Mouse (Mus musculus) left cerebral cortex, adult 8-10 months (tissue): Measurements from ENCODE around the gene Batf. TPM values are rescaled to one million over a fixed set of nuclear protein-coding genes. Genes with fewer than 3 reads are reported as not detected.
"Not testable (repeated sequence)": the region's sequence is repeated elsewhere in the genome, so short reads cannot be mapped to it uniquely, and the experiment has no call there.

Experiments used
- DNase-seq, 2 experiments: peaks; one replicate each; pipeline ENCODE4 v3.0.0; 2022; ENCODE audit warnings: low spot score in 2 of 2
- total RNA-seq, 4 experiments: library from RNA; stranded (reverse); gene quantifications; 2 replicates each; pipeline ENCODE4 v1.2.4; 2022

Batf gene
- total RNA-seq, 4 experiments from 2014 or later = 0.52 to 0.84 (median 0.59) TPM; not detected in 1

DNA sequence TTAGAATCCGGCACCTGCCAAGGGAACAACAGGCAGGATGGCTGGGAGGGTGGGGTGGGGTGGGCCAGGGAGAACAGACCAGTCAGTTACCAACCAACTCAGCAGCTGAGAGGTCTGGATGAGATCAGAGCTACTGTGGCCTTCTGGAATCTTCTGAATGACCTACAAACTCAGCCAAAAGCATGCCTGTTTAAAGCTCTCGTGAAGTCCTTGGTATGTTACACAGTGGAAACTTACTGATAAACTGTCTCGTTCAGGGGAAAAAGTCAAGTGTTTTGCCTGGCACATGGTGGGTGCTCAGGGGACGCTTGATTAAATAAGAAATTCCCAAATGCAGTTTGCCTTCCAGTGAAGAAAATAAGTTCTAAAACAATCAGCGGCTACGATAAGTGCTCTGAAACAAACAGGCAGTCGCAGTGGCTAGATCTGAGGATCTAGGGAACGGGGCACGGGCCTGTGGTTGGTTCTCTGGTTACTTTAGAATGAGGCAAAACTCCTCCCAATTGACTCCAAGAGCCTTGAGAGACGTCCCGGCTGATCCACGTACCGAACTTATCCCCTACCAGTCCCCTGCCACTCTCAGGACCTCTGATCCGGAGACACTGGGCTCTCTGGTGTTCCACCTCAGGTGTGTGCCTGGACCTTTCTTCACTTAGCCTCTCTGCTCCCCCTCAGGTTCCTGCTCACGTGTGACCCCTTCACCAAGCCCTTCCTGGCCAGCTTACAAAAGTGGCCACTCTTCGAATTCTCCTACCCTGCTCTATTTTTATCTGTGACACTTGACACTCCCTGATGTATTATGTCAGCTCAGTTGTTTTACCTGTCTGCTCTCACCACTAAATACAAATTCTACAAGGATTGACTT, 1.8 kb upstream of the Batf start:
- no peak for DNase-seq

DNA sequence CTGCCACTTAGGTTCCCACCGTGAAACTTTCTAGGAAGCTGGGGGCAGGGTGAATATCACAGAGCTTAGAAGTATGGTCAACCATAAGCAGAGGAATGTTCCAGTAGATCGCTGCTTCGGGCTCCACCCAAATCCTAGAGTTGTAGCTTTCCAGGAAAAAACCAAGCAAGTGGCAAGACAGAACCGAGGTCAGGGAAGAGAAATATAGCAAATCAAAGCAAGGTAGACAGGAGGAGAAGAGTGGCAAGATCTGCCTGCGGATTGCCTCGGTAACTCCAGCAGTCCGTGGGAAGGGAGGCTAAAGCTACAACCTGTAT, 706 bp downstream of the Batf start:
- DNase-seq = no peak

DNA sequence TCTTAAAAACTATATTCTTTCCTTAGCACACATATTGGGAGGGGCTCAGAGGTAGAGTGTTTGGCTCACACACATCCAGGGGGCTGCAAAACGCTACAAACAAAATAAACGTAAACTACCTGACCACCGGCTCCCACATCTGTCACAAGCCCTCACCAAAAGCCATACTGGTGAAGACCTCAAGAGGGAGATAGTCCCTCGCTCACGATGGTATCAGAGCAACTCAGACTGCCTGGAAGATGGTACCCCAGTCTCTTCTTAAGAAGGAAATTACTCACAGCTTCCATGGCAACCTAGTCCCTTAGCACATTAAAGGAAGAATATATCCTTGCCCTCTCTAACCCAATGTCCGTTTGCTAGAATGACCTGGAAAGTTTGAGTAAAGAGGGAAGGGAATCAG, 1.4 kb downstream of the Batf start:
- DNase-seq = no peak

DNA sequence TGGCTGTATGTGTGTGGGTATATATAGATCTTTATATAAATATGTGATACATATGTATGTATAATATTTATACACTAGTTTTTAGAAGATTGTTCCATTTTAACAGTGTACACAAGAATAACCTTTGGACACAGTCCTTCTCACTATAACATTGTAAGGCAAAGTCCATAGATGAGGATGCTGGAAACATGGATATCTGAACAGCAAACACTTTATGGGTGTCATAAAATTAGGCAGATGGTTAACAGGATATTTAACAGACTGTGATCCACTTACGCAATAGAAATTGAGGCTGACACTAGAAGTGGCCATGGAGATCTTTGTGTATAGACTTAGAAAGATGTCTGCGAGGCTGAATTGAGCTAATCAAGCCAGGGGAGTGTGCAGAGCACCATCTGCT, 9.3 kb downstream of the Batf start:
- no peak for DNase-seq

DNA sequence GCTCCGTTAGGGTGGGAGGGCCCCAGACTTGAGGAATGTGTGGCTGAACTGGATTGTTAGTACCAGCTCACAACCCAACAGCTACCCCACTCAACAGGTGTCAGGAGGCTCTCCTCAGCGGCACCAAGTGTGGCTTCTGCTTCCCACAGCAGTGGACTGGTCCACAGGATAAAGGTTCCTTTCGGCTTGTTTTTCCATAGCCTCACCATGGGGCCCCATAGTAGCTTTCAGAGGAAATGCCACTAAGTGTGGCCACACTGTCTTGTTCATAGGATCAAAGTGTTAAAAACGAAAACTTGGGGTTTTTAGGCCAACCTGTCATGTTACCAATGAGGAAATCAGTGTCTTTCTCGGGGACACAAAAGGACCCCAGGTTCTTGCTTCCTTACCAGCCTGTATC, 10.0 kb downstream of the Batf start:
- no peak for DNase-seq

DNA sequence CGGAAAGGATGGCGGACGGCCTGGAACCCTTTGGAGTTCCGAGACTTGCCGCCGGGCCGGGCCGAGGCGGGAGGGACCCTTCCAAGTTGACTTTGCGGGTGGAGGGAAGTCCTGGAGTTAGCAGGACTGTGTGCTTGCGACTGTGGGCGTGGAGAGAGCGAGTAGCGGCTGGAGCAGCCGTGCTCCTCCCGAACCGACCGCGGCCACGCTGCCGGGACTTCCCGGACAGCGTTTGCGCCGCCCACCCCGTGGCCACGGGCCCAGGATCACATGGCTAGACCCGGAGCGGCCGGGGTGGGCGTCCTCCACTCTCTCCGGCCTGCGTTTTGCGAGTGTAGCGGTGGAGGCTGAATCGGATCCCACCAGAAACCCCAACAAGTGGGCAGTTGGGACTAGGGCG, 11.7 kb downstream of the Batf start:
- DNase-seq = not testable (repeated sequence)

DNA sequence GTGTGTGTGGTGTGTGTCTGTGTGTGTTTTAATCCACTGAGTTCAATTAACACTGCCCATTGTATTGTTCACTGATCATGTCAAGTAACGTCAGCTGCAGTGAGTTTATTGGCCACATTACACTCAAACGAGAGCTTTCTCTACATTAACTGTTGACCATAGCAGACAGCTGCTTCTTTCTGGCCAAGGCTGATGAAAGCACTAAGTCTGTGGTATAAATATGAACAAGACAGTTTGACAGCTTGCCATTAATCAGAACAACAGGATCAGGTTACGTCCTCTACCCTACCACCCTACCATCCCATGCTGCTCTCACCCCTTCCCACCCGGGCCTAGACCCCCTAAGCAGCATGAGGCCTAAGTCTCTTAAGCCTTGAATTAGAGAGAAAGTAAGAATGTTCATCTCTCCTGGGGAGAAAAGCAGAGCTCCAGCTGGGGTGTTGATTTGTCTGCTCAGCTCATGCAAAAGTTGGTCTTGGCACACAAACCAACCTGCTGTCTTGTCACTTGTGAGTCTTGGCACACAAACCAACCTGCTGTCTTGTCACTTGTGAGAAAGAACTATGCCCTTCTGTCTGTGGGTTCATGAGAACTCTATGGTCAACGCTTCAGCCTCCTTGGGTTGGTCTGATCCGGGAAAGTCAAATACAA, 13.8 kb downstream of the Batf start:
- DNase-seq = no peak

DNA sequence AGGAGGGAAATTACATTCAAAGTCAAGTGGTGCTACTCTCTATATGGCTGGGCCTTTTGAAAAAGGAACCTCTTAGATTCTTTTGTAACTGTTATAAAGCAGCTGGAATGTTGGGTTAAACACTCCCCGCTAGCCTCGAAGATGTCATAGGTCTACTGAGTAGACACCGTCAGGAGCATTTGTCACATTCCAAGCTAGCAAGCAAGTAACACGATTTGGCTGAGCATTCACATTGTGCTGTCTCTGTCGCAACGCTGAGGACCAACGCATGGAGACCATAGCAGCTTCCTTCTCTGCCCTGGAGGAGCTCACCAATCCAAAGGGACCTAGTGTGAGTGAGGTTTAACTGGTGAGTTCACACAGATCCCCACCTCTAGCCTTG, 14.4 kb downstream of the Batf start:
- no peak for DNase-seq

DNA sequence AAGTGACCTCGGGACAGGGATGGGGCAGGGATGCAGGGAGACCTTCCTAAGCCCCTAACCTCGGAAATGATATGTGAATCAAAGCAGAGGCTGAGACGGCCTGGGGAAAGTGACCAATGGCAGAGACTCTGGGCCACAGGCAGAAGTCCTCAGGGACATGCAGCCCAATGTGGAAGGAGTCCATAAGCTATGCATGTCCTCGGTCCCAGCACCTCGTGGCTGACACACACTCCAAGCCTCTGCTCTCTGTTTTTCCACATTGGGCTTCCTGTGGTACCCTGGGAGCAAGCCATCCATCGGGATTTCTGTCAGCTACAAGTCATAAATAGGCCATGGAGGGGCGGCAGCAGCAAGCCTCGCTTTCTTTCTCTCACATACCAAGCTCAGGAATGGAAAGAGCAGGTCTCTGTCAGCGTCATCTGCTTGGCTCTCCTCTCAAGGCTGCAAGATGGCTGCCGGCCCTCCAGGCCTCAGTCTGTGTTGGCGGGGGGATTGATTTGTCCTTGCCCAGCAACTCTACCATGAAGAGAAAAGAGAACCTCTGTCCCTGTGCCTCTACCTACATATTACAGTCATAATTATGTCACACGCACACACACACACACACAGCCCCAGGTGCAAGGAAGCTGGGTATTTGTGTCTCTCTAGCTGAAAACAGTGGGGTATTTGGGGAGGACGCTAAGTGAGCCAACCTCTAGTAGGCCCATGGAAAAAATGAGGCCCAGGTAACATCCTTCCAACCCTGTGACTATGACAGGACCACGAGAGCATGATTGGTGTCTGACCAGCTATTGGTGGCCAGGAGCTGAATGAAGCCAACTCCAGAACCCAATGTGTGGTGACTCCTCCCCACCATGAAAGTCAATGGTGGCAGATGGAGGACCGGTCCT, 15.9 kb downstream of the Batf start:
- no peak for DNase-seq

DNA sequence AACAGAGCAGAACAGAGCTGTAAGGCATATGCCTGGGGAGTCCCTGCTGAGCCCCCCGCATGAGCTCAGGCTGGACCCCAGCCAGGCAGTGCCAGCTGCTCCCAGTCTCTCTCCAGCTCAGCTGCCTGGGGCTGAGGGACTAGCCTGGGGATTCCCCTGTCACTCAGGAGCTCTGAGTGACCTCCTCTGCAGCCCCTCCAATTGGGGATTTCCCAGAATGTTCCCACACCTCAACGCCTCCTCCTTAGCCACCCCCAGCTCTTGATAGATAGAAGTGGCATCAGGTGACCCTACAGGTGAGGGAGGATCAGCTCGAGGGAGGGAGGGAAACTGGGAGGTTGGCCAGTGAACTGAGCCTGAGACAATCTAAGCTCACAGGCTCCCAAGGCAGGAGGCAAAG, 17.0 kb downstream of the Batf start:
- DNase-seq = no peak

DNA sequence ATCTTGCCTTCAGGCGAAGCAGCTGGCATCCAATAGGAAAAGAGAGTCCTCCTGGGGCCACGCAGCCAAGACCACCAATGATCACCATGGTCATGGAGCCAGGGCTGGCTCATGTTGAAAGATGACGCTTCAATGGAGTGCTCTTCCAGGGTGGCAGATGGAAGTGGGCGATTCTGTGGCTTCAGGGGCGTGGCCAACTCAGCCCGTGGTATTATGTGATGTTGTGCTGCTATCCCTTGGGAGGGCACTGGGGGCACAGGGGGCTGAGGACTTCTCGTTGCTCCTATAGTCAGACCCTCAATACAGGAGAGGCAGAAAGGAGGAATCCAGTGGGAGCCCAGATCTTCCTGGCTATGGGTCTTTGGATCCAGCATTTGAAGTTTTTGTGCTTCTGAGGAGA, 18.1 kb downstream of the Batf start:
- DNase-seq = no peak

DNA sequence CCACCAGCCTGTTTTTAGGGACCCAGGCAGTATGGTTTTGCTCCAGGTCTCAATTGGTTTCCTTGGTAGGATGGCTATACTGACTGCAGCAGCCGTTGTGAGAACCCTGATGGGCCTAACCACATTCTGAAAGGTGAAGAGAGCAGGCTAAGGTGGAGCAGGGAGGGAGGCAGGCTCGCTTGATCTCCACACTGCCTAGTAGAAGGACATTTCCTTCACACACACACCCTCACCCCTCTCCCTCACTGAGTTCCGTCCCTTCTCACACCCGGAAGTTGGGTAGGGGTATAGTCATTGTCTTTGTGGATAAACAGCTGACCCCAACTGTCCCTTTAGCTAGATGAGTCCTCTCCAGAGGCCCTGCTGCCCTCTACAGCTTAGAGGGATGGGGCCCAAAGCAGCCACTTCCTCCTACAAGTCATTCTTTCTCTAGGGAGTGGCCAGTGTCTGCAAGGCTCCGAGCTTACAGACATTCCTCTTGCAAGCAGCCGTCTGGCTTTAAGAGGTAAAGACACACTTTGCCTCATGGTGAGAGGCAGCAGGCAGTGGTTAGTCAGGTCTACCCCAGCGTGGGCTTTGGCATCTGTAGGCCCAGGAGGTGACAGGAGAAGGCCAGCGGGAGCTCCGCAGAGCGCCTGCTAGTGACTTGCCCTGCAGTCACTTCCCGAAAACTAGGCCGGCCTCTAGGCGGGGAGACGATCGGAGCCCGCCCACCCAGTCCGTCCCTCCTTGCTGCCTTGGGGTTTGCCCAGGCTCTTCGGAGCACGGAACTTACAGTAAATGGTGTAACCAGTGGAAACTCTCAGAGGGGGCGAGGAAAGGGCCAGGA, 18.7 kb downstream of the Batf start:
- peak; percentile 12 to 13 for DNase-seq

DNA sequence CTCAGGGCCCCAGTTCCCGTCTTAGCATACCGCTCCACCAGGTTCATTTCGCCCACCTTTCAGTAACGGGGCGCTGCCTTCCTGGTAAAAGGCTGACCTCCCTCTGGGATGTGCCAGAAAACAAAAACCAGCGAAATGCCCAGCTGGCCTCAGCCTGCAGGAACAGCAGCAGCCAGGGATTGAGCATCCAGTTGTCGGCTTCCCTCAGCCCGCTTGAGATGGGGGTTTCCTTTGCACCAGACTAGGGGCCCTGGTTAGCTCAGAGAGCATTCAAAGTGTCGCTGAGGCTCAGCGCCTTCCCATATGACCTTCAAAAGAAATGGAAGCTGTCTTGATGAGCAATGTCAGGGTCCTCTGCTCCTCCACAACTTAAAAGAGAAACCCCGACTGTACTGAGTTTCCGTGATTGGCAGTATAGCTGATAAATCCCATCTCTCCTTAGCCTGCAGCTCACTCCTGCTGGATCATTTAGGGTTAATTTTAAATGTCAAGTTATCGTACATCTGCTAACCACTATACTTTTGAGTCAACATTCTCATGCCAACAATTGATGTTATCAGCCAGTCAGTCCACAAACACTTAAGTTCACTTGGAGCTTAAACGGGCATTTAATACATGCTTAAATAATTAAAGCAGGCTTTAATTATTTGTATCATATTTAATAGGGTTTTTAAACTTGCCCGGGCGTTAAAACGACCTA, 19.5 kb downstream of the Batf start:
- DNase-seq = no peak

DNA sequence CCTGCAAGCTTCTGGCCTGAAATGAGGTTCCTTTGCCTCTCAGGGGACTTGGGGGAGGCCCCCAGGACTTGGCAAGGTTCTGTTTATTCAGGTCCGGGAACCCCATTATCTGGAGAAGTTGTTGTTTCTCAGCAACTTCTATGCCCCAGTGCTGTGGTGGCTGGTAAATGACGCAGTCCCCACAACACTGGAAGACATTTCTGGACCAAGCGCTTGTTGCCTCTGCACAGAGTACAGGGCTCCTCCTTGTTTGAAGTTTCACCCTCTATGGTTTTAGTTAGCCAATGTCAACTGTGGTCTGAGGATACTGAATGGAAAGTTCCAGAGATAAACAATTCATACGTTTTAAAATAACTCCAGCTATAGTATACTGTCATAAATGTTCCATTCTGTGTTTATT, 20.4 kb downstream of the Batf start:
- no peak for DNase-seq

DNA sequence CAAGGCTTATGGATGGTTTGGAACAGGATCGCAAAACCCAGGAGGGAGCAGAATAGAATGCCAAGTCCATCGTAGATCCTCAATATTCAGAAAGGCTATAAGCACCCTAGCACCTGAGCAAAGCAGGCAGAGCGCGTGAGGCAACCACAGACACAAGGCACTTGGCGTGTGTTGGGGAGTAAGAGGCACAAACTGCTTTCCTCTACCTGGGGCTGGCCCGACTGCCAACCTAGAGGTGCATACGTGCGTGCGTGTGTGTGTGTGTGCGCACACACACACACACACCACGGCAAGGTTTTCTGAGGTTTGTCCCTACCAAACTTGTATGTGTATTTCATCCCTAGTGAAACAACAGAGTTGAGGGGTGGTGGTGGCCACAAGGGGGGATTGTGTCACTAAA, 20.9 kb downstream of the Batf start:
- no peak for DNase-seq

DNA sequence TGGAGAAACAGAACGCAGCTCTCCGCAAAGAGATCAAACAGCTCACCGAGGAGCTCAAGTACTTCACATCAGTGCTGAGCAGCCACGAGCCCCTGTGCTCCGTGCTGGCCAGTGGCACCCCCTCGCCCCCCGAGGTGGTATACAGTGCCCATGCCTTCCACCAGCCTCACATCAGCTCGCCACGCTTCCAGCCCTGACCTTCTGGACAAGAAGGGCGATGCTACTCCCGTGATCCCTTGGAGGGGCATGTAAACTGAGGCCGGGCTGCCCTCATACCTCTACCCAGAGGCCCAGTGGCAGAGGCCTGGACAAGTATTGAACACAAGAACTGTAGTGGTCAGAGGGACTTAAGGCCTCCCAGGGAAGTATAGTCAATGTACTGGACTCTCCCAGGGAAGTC, 22.1 kb downstream of the Batf start:
- no peak for DNase-seq

DNA sequence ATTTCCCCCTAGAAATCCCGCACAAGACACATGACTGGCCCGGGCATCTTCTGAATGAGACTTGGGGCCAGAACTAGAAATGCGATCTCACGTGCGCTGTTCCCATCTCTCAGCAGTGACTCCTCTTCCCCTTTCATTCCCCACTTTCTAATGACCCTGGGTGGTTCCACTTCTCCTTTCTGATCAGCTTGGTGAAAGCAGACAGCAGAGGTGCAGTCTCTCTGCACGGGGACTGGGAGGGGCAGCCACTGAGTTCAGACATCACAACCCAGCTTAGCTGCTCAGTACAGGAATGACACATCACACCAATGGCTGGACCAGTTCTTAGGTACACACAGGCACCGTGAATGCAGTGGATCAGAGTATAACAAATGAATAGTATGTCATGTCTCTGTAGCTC, 24.2 kb downstream of the Batf start:
- DNase-seq = no peak

DNA sequence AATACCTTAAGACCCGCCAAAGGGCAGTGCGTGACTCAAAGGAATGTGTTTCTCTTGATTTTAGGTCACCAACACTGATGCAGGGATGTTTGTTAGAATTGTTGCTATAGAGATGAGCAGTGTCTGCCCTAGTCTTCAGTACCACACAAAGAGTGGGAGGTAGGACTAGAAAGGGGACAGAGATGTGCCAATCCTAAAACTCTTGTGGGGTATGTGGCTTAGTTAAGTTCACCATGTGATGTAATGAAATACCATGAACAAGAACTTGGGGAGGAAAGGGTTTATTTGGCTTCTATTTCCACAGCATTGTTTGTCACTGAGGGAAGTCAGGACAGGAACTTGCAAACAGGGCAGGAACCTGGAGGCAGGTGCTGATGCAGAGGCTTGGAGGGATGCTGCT, 26.1 kb downstream of the Batf start:
- DNase-seq = no peak

DNA sequence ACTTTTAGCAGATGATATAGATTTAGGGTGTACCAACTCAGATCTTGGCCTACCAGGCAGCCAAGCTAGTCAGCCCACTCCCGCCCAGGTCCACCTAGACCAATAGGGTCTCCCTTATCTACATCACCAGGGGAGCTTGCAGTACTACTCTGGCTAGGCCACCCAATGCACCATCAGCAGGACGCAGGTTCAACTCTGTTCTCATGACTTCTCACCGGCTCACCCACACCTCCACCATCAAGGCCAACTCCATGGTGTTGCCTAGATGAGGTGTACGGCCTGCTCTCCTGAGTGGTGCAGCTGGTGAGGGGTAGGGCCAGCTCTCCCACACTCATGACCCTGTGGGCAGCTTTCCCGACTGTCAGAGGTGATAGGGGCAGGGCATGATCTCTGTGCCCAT, 27.7 kb downstream of the Batf start:
- no peak for DNase-seq

DNA sequence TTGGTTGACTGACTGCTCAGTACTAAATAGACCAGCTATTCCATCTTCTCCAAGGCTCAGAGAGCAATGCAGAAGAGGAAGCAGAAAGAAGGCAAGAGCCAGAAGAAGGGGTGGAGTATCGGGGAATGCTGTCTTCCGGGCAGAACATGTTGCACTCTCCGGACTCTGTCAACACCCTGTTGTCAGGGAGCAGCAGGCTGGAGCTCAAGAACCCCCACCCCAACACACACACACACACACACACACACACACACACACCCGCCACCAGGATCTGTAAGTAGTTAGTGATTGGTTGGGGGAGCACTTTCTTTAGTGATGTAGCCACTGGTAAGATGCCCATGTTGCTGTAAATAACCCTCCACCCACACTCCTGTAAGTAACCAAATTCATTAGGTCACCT, 38.8 kb downstream of the Batf start:
- no peak for DNase-seq
